Mouse (Mus musculus) heart, embryonic 11.5 days (tissue): Measurements from ENCODE around the gene Prr12. TPM values are rescaled to one million over a fixed set of nuclear protein-coding genes. Genes with fewer than 3 reads are reported as not detected.

Source experiments
- ATAC-seq: fragments of 200-750 bp; cut with Nextera tagmentation; replicated peaks from 2 replicates; pipeline ENCODE4 v1.8.0; 2017; ENCODE audit warnings: moderate library complexity; ENCODE audit not compliant: insufficient number of reproducible peaks, low FRiP score, low TSS enrichment
- H3K27ac ChIP-seq: fragments of 300-500 bp; sonication (generic); 2 replicates; pipeline ENCODE4 v1.5.1; 2014; ENCODE audit warnings: mild to moderate bottlenecking, low read depth, low read length
- H3K27me3 ChIP-seq: fragments of 300-500 bp; sonication (generic); 2 replicates; pipeline ENCODE4 v1.6.1; 2014; ENCODE audit warnings: mild to moderate bottlenecking, low read length, mixed read lengths; ENCODE audit not compliant: control insufficient read depth, insufficient read depth
- H3K36me3 ChIP-seq: fragments of 300-500 bp; sonication (generic); 2 replicates; pipeline ENCODE4 v1.6.1; 2014; ENCODE audit warnings: mild to moderate bottlenecking, low read length, moderate library complexity, mixed read lengths; ENCODE audit not compliant: control insufficient read depth, insufficient read depth
- H3K4me1 ChIP-seq: fragments of 300-500 bp; sonication (generic); 2 replicates; pipeline ENCODE4 v1.6.1; 2014; ENCODE audit warnings: low read length; ENCODE audit not compliant: control insufficient read depth, insufficient read depth
- H3K4me2 ChIP-seq: fragments of 300-500 bp; sonication (generic); 2 replicates; pipeline ENCODE4 v1.6.1; 2014; ENCODE audit warnings: mild to moderate bottlenecking, moderate library complexity
- H3K4me3 ChIP-seq: fragments of 300-500 bp; sonication (generic); 2 replicates; pipeline ENCODE4 v1.5.1; 2014; ENCODE audit warnings: low read depth, low read length
- H3K9ac ChIP-seq: fragments of 300-500 bp; sonication (generic); 2 replicates; pipeline ENCODE4 v1.6.1; 2014; ENCODE audit warnings: mild to moderate bottlenecking, low read depth, low read length, moderate library complexity
- H3K9me3 ChIP-seq: fragments of 300-500 bp; sonication (generic); replicated peaks from 2 replicates; pipeline ENCODE4 v1.6.1; 2016; ENCODE audit warnings: low read length; ENCODE audit not compliant: control insufficient read depth
- WGBS: fragments of 180-500 bp; shearing (Covaris S2); extraction: QIAGEN DNeasy Blood & Tissue Kit; methylation state at CpG from one replicate; pipeline ENCODE4 v1.1.7; 2014; ENCODE audit not compliant: insufficient replicate concordance; 5-methylcytosine and 5-hydroxymethylcytosine counted together
- polyA plus RNA-seq: library from polyadenylated mRNA; unstranded; fragments of >200 nt; fragmentation: Nextera tagmentation; extraction: Ambion mirVana; gene quantifications from 2 replicates; pipeline ENCODE4 v1.2.1, GENCODE M21; 2014

Gene Prr12
- polyA plus RNA-seq, 1 experiment from 2014 or later, result 12.1 TPM

- no peaks in the 10 kb centered on the region for H3K4me1 ChIP-seq
- H3K4me2 ChIP-seq, result peak overlapping the region; percentile 12; the same call in 1 of the 2 replicates
- H3K27me3 ChIP-seq, result no peaks in the 10 kb centered on the region
- no peak for ATAC-seq
- H3K9me3 ChIP-seq, result no peaks in the 10 kb centered on the region; the same call in 1 of the 2 replicates
- no peak overlapping the region for H3K9ac ChIP-seq
- H3K27ac ChIP-seq, result no peak overlapping the region
- no peak overlapping the region for H3K4me3 ChIP-seq
- peaks cover 37% of the 10 kb centered on the region for H3K36me3 ChIP-seq
- WGBS, result 59% methylated on average over 25 of the region's 25 CpGs
These were observed 30.0 kb upstream of the Prr12 start for GRCm38 (mm10) chr7:45082401-45083299.

- 51% methylated on average over 5 of the region's 5 CpGs for WGBS
- no peaks in the 10 kb centered on the region; the same call in 1 of the 2 replicates for H3K9me3 ChIP-seq
- peaks cover 27% of the 10 kb centered on the region for H3K36me3 ChIP-seq
- no peak overlapping the region for H3K4me3 ChIP-seq
- H3K4me2 ChIP-seq, result no peak overlapping the region
- H3K9ac ChIP-seq, result no peak overlapping the region
- H3K4me1 ChIP-seq, result no peaks in the 10 kb centered on the region; the same call in 1 of the 2 replicates
- no peak for ATAC-seq
- H3K27me3 ChIP-seq, result no peaks in the 10 kb centered on the region
- no peak overlapping the region for H3K27ac ChIP-seq
These were observed 28.3 kb upstream of the Prr12 start for GRCm38 (mm10) chr7:45081016-45081415.

- Histone ChIP-seq H3K27me3 (no peaks in the 10 kb centered on the region), H3K27ac (no peak overlapping the region), H3K36me3 (peaks cover 20% of the 10 kb centered on the region), H3K9ac (no peak overlapping the region), H3K4me2 (no peak overlapping the region), H3K9me3 (no peaks in the 10 kb centered on the region; the same call in 1 of the 2 replicates), H3K4me1 (peaks cover 12% of the 10 kb centered on the region), H3K4me3 (no peak overlapping the region)
- no peak for ATAC-seq
- under 1% methylated on average over 10 of the region's 10 CpGs for WGBS
These were observed 27.2 kb upstream of the Prr12 start for GRCm38 (mm10) chr7:45079856-45080255.

- Histone ChIP-seq H3K9me3 (no peaks in the 10 kb centered on the region; the same call in 1 of the 2 replicates), H3K36me3 (peaks cover 16% of the 10 kb centered on the region), H3K9ac (no peak overlapping the region), H3K4me3 (no peak overlapping the region), H3K27ac (no peak overlapping the region), H3K4me2 (no peak overlapping the region), H3K4me1 (peaks cover 13% of the 10 kb centered on the region), H3K27me3 (no peaks in the 10 kb centered on the region)
- ATAC-seq, result no peak
- WGBS, result 31% methylated on average over 9 of the region's 9 CpGs
These were observed 25.8 kb upstream of the Prr12 start for GRCm38 (mm10) chr7:45078513-45078912.

GRCm38 (mm10) chr7:45077829-45078228 is 25.1 kb upstream of the Prr12 start:
- peaks cover 9% of the 10 kb centered on the region for H3K36me3 ChIP-seq
- ATAC-seq, result no peak

GRCm38 (mm10) chr7:45077322-45077721 is 24.6 kb upstream of the Prr12 start:
- H3K4me1 ChIP-seq, result peaks cover 13% of the 10 kb centered on the region
- peaks cover 8% of the 10 kb centered on the region for H3K36me3 ChIP-seq
- 90% methylated on average over 14 of the region's 14 CpGs for WGBS
- H3K9ac ChIP-seq, result no peak overlapping the region
- H3K27me3 ChIP-seq, result no peaks in the 10 kb centered on the region
- no peaks in the 10 kb centered on the region; the same call in 1 of the 2 replicates for H3K9me3 ChIP-seq
- H3K4me2 ChIP-seq, result no peak overlapping the region
- H3K27ac ChIP-seq, result no peak overlapping the region
- no peak overlapping the region for H3K4me3 ChIP-seq
- no peak for ATAC-seq

More at GRCm38 (mm10) chr7:45077829-45078228, 25.1 kb upstream of the Prr12 start:
- Histone ChIP-seq H3K4me2 (no peak overlapping the region), H3K9me3 (no peaks in the 10 kb centered on the region; the same call in 1 of the 2 replicates), H3K27ac (no peak overlapping the region), H3K9ac (no peak overlapping the region), H3K4me3 (no peak overlapping the region), H3K27me3 (no peaks in the 10 kb centered on the region), H3K4me1 (peaks cover 13% of the 10 kb centered on the region)
- WGBS, result 91% methylated on average over 2 of the region's 2 CpGs

- H3K9me3 ChIP-seq, result no peaks in the 10 kb centered on the region; the same call in 1 of the 2 replicates
- H3K36me3 ChIP-seq, result peaks cover 8% of the 10 kb centered on the region
- H3K4me1 ChIP-seq, result peaks cover 13% of the 10 kb centered on the region
- no peak overlapping the region for H3K9ac ChIP-seq
- H3K4me2 ChIP-seq, result no peak overlapping the region
- peak overlapping the region; percentile 82; the same call in 1 of the 2 replicates for H3K27ac ChIP-seq
- ATAC-seq, result no peak
- WGBS, result 85% methylated on average over 30 of the region's 30 CpGs
- no peaks in the 10 kb centered on the region for H3K27me3 ChIP-seq
- no peak overlapping the region for H3K4me3 ChIP-seq
These were observed 23.8 kb upstream of the Prr12 start for GRCm38 (mm10) chr7:45076501-45076900.

GRCm38 (mm10) chr7:45075405-45075804 is 22.7 kb upstream of the Prr12 start:
- no peaks in the 10 kb centered on the region for H3K9me3 ChIP-seq
- peak overlapping the region; percentile 82 for H3K27ac ChIP-seq
- 45% methylated on average over 4 of the region's 4 CpGs for whole genome bisulfite sequencing
- peak overlapping the region; percentile 22; the same call in 1 of the 2 replicates for H3K4me2 ChIP-seq
- 0 out of 2 replicates have a peak, but pooled peaks have one; percentile 35 for ATAC-seq
- peaks cover 8% of the 10 kb centered on the region for H3K36me3 ChIP-seq
- H3K9ac ChIP-seq, result peak overlapping the region; percentile 56; the same call in 1 of the 2 replicates
- peaks cover 13% of the 10 kb centered on the region for H3K4me1 ChIP-seq
- H3K4me3 ChIP-seq, result no peak overlapping the region
- H3K27me3 ChIP-seq, result no peaks in the 10 kb centered on the region
